12 mouse cellular contexts compared by ENCODE assay signal in genomic region chr11:120898114-120898548, GRCm38 (mm10). TPM values are rescaled to one million over a fixed set of nuclear protein-coding genes. Genes with fewer than 3 reads are reported as not detected.
A peak's percentile ranks its signal among the peaks of the same experiment; 100 is the strongest.
DNase-seq lines count a peak whose midpoint lies in the region; ATAC-seq lines count a peak whose summit lies in the region.
"Had no signal": no experiment of that assay in that cellular context is flagged by ENCODE, and none has a peak within 500 bp of the region (broad histone marks: within the 10 kb centered on the region; RNA-seq: fewer than 3 reads in every experiment).

No protein-coding gene starts in this region.

- DNase-seq in 416B (ENCODE audit: low read depth) (peak; percentile 96), adipocyte (ENCODE audit: low spot score) (peak; percentile 48)
- DNase-seq in lung, adult 18-20 months = peak; percentile 83 to 87
- no peak for DNase-seq in thymus, postnatal 4 days
- no peak for DNase-seq in adrenal gland, postnatal 4 days (ENCODE audit: low spot score in 2 of 2)
- DNase-seq in neural tube, embryonic 10.5 days (ENCODE audit: extremely low spot score, low spot score) = no peak
- DNase-seq: cerebellum, postnatal 14 days; forebrain, postnatal 0 days; heart, postnatal 14 days; kidney, adult 9 months had no signal

- peak; percentile 90 for ATAC-seq in megakaryocyte, adult 5-6 weeks (ENCODE audit: poor library complexity, severe bottlenecking)
- ATAC-seq: forebrain, postnatal 0 days; midbrain, embryonic 16.5 days had no signal

RNA-seq across cellular contexts. Expression of gene Ccdc57, which starts 34.5 kb away (rescaled TPM):
- 0.30 and 1.2 TPM in 2 replicates for total RNA-seq in megakaryocyte, adult 5-6 weeks (2015)
- 2.1 and 2.4 TPM in 2 replicates for total RNA-seq in megakaryocyte, adult 5-6 weeks (2017)
- total RNA-seq in adrenal gland, postnatal 4 days (2021) = 10 to 100 TPM; 14.3 to 14.4 TPM

RNA-seq across cellular contexts. Expression of gene Slc16a3, which starts 50.1 kb away (rescaled TPM):
- 21.4 and 24.6 TPM in 2 replicates for total RNA-seq in megakaryocyte, adult 5-6 weeks (2015)
- 35.2 and 40.7 TPM in 2 replicates for total RNA-seq in megakaryocyte, adult 5-6 weeks (2017)
- total RNA-seq in adrenal gland, postnatal 4 days (2021) = 1 to 10 TPM; 6.9 to 8.6 TPM

Comparison
In these comparisons a context has a peak if more than half of its experiments do, and no peak if none do; other contexts are left out.
1. DNase-seq: peak in 416B (single experiment), adipocyte (single experiment) and lung, adult 18-20 months (2 of 2); none in thymus, postnatal 4 days (single experiment), adrenal gland, postnatal 4 days (0 of 2) and neural tube, embryonic 10.5 days (single experiment).
2. RNA of gene Ccdc57, which starts 34.5 kb away (total RNA-seq): 14.3 to 14.4 TPM in adrenal gland, postnatal 4 days; 0.30 to 2.4 TPM in megakaryocyte, adult 5-6 weeks; every median in the first group is over 4 times any median in the second.